Mouse (Mus musculus) limb, embryonic 12.5 days (tissue): Measurements from ENCODE around the gene Exd1. TPM values are rescaled to one million over a fixed set of nuclear protein-coding genes. Genes with fewer than 3 reads are reported as not detected.
"Not testable (repeated sequence)": the region's sequence is repeated elsewhere in the genome, so short reads cannot be mapped to it uniquely, and the experiment has no call there.

ENCODE experiments used
- ATAC-seq: fragments of 200-750 bp; cut with Nextera tagmentation; 2 replicates; pipeline ENCODE4 v1.8.0; 2017; ENCODE audit warnings: low read depth, moderate TSS enrichment; ENCODE audit not compliant: insufficient number of reproducible peaks, insufficient read depth, low FRiP score, low TSS enrichment
- H3K27ac ChIP-seq: fragments of 300-500 bp; sonication (generic); 2 replicates; pipeline ENCODE4 v1.5.1; 2016; ENCODE audit warnings: mild to moderate bottlenecking, moderate library complexity
- H3K27me3 ChIP-seq: fragments of 300-500 bp; sonication (generic); 2 replicates; pipeline ENCODE4 v1.6.1; 2016; ENCODE audit warnings: mild to moderate bottlenecking, moderate library complexity
- H3K36me3 ChIP-seq: fragments of 300-500 bp; sonication (generic); 2 replicates; pipeline ENCODE4 v1.6.1; 2016; ENCODE audit warnings: mild to moderate bottlenecking, moderate library complexity
- H3K4me1 ChIP-seq: fragments of 300-500 bp; sonication (generic); replicated peaks from 2 replicates; pipeline ENCODE4 v1.6.1; 2016
- H3K4me2 ChIP-seq: fragments of 300-500 bp; sonication (generic); 2 replicates; pipeline ENCODE4 v1.6.1; 2016; ENCODE audit warnings: mild to moderate bottlenecking, moderate library complexity
- H3K4me3 ChIP-seq: fragments of 300-500 bp; sonication (generic); replicated peaks from 2 replicates; pipeline ENCODE4 v1.5.1; 2016; ENCODE audit warnings: mild to moderate bottlenecking
- H3K9ac ChIP-seq: fragments of 300-500 bp; sonication (generic); replicated peaks from 2 replicates; pipeline ENCODE4 v1.6.1; 2016; ENCODE audit warnings: mild to moderate bottlenecking, moderate library complexity
- H3K9me3 ChIP-seq: fragments of 300-500 bp; sonication (generic); 2 replicates; pipeline ENCODE4 v1.6.1; 2016; ENCODE audit warnings: mild to moderate bottlenecking, moderate library complexity
- WGBS: fragments of 180-500 bp; shearing (Covaris S2); methylation state at CpG from one replicate; pipeline ENCODE4 v1.1.7; 2016; 5-methylcytosine and 5-hydroxymethylcytosine counted together
- polyA plus RNA-seq: library from polyadenylated mRNA; unstranded; fragments of >200 nt; fragmentation: Nextera tagmentation; extraction: Ambion mirVana; gene quantifications from 2 replicates; pipeline ENCODE4 v1.2.1, GENCODE M21; 2016

Gene Exd1
- polyA plus RNA-seq, 1 experiment from 2014 or later = 0.36 TPM

GRCm38 (mm10) chr2:119538802-119539201 is 8.6 kb downstream of the Exd1 start:
- H3K27me3 ChIP-seq = no peaks in the 10 kb centered on the region
- no peak overlapping the region for H3K4me3 ChIP-seq
- H3K4me1 ChIP-seq = no peaks in the 10 kb centered on the region
- no peak overlapping the region for H3K4me2 ChIP-seq
- no peaks in the 10 kb centered on the region for H3K9me3 ChIP-seq
- 78% methylated on average over 9 of the region's 9 CpGs for WGBS
- H3K27ac ChIP-seq = no peak overlapping the region
- no peak overlapping the region for H3K9ac ChIP-seq
- no peak for ATAC-seq
- no peaks in the 10 kb centered on the region for H3K36me3 ChIP-seq

- no peak overlapping the region for H3K4me2 ChIP-seq
- no peak overlapping the region for H3K27ac ChIP-seq
- H3K9ac ChIP-seq = no peak overlapping the region
- H3K4me3 ChIP-seq = no peak overlapping the region
- 50% methylated on average over 4 of the region's 4 CpGs for WGBS
- no peaks in the 10 kb centered on the region for H3K36me3 ChIP-seq
- ATAC-seq = no peak
- H3K9me3 ChIP-seq = no peaks in the 10 kb centered on the region
- no peaks in the 10 kb centered on the region for H3K27me3 ChIP-seq
- H3K4me1 ChIP-seq = no peaks in the 10 kb centered on the region
Observed at GRCm38 (mm10) chr2:119525422-119525821, 22.0 kb downstream of the Exd1 start.

GRCm38 (mm10) chr2:119523836-119524235 is 23.6 kb downstream of the Exd1 start:
- no peak overlapping the region for H3K4me3 ChIP-seq
- no peak for ATAC-seq
- no peaks in the 10 kb centered on the region for H3K36me3 ChIP-seq
- no peak overlapping the region for H3K9ac ChIP-seq
- no peaks in the 10 kb centered on the region for H3K27me3 ChIP-seq
- H3K27ac ChIP-seq = no peak overlapping the region
- no peaks in the 10 kb centered on the region for H3K4me1 ChIP-seq
- H3K4me2 ChIP-seq = no peak overlapping the region
- 78% methylated on average over 4 of the region's 4 CpGs for WGBS
- no peaks in the 10 kb centered on the region for H3K9me3 ChIP-seq

- H3K4me3 ChIP-seq = no peak overlapping the region
- no peaks in the 10 kb centered on the region for H3K9me3 ChIP-seq
- no peak for ATAC-seq
- no peaks in the 10 kb centered on the region for H3K27me3 ChIP-seq
- no peak overlapping the region for H3K9ac ChIP-seq
- 75% methylated on average over 7 of the region's 7 CpGs for WGBS
- H3K4me2 ChIP-seq = no peak overlapping the region
- no peak overlapping the region for H3K27ac ChIP-seq
- H3K36me3 ChIP-seq = no peaks in the 10 kb centered on the region
- no peaks in the 10 kb centered on the region for H3K4me1 ChIP-seq
Observed at GRCm38 (mm10) chr2:119520550-119520949, 26.9 kb downstream of the Exd1 start.

GRCm38 (mm10) chr2:119516811-119517210 is 30.6 kb downstream of the Exd1 start:
- no peak overlapping the region for H3K4me2 ChIP-seq
- no peak overlapping the region for H3K4me3 ChIP-seq
- no peaks in the 10 kb centered on the region for H3K9me3 ChIP-seq
- no peaks in the 10 kb centered on the region for H3K4me1 ChIP-seq
- no peak overlapping the region for H3K27ac ChIP-seq
- WGBS = 33% methylated on average over 5 of the region's 5 CpGs
- no peaks in the 10 kb centered on the region for H3K27me3 ChIP-seq
- H3K9ac ChIP-seq = no peak overlapping the region
- no peak for ATAC-seq
- no peaks in the 10 kb centered on the region for H3K36me3 ChIP-seq

- Histone ChIP-seq H3K27ac (no peak overlapping the region), H3K4me2 (no peak overlapping the region), H3K27me3 (no peaks in the 10 kb centered on the region), H3K36me3 (no peaks in the 10 kb centered on the region), H3K9ac (no peak overlapping the region), H3K4me3 (no peak overlapping the region), H3K9me3 (no peaks in the 10 kb centered on the region), H3K4me1 (no peaks in the 10 kb centered on the region)
- WGBS = 79% methylated on average over 3 of the region's 3 CpGs
- ATAC-seq = no peak
Observed at GRCm38 (mm10) chr2:119514026-119514522, 33.4 kb downstream of the Exd1 start.

GRCm38 (mm10) chr2:119512292-119512691 is 35.1 kb downstream of the Exd1 start:
- no peaks in the 10 kb centered on the region for H3K27me3 ChIP-seq
- ATAC-seq = no peak
- no peaks in the 10 kb centered on the region for H3K4me1 ChIP-seq
- no peak overlapping the region for H3K4me2 ChIP-seq
- no peak overlapping the region for H3K4me3 ChIP-seq
- 70% methylated on average over 3 of the region's 3 CpGs for WGBS
- H3K27ac ChIP-seq = no peak overlapping the region
- H3K9ac ChIP-seq = no peak overlapping the region
- no peaks in the 10 kb centered on the region for H3K36me3 ChIP-seq
- no peaks in the 10 kb centered on the region for H3K9me3 ChIP-seq

GRCm38 (mm10) chr2:119510856-119511255 is 36.6 kb downstream of the Exd1 start:
- H3K9me3 ChIP-seq = no peaks in the 10 kb centered on the region

GRCm38 (mm10) chr2:119508518-119508917 is 38.9 kb downstream of the Exd1 start:
- not testable (repeated sequence) for H3K9me3 ChIP-seq, H3K4me1 ChIP-seq, H3K9ac ChIP-seq, H3K27me3 ChIP-seq, ATAC-seq, H3K4me2 ChIP-seq, H3K36me3 ChIP-seq, H3K4me3 ChIP-seq, H3K27ac ChIP-seq
- WGBS = 62% methylated on average over 7 of the region's 7 CpGs

More at GRCm38 (mm10) chr2:119510856-119511255, 36.6 kb downstream of the Exd1 start:
- Histone ChIP-seq H3K4me1 (no peaks in the 10 kb centered on the region), H3K27ac (no peak overlapping the region), H3K9ac (no peak overlapping the region), H3K4me3 (no peak overlapping the region), H3K27me3 (no peaks in the 10 kb centered on the region; the same call in 1 of the 2 replicates), H3K36me3 (no peaks in the 10 kb centered on the region), H3K4me2 (no peak overlapping the region)
- ATAC-seq = no peak
- 87% methylated on average over 2 of the region's 2 CpGs for WGBS

GRCm38 (mm10) chr2:119507108-119507507 is 40.3 kb downstream of the Exd1 start:
- no peak for ATAC-seq
- Histone ChIP-seq H3K9me3 (no peaks in the 10 kb centered on the region), H3K9ac (no peak overlapping the region)

GRCm38 (mm10) chr2:119500965-119501652 is 46.3 kb downstream of the Exd1 start:
- Histone ChIP-seq H3K4me1 (no peaks in the 10 kb centered on the region), H3K9me3 (no peaks in the 10 kb centered on the region), H3K4me3 (no peak overlapping the region), H3K4me2 (no peak overlapping the region), H3K9ac (no peak overlapping the region), H3K27ac (no peak overlapping the region), H3K27me3 (no peaks in the 10 kb centered on the region), H3K36me3 (no peaks in the 10 kb centered on the region)
- WGBS = 71% methylated on average over 2 of the region's 2 CpGs
- no peak for ATAC-seq

More at GRCm38 (mm10) chr2:119507108-119507507, 40.3 kb downstream of the Exd1 start:
- H3K4me2 ChIP-seq = no peak overlapping the region
- H3K27me3 ChIP-seq = no peaks in the 10 kb centered on the region; the same call in 1 of the 2 replicates
- H3K4me3 ChIP-seq = no peak overlapping the region
- H3K27ac ChIP-seq = no peak overlapping the region
- H3K4me1 ChIP-seq = no peaks in the 10 kb centered on the region
- H3K36me3 ChIP-seq = no peaks in the 10 kb centered on the region

GRCm38 (mm10) chr2:119498859-119499258 is 48.6 kb downstream of the Exd1 start:
- ATAC-seq = no peak
- Histone ChIP-seq H3K27me3 (no peaks in the 10 kb centered on the region), H3K4me3 (no peak overlapping the region), H3K9me3 (no peaks in the 10 kb centered on the region), H3K9ac (no peak overlapping the region), H3K27ac (no peak overlapping the region), H3K4me2 (no peak overlapping the region), H3K36me3 (no peaks in the 10 kb centered on the region), H3K4me1 (no peaks in the 10 kb centered on the region)
- WGBS = 95% methylated on average over 2 of the region's 2 CpGs
